Mouse (Mus musculus): Measurements from ENCODE around the gene Nudcd2.
"Not testable (repeated sequence)": the region's sequence is repeated elsewhere in the genome, so short reads cannot be mapped to it uniquely, and the experiment has no call there.

Nudcd2 gene

GRCm38 (mm10) chr11:40733339-40734174 is at the start of gene Nudcd2, which contains the start of gene Hmmr:
Nudcd2 (plus strand) TSS chr11:40733667.
Hmmr (minus strand) TSS chr11:40733422.
- DNase-seq (ENCODE audit: low spot score): peak; percentile 100

DNA sequence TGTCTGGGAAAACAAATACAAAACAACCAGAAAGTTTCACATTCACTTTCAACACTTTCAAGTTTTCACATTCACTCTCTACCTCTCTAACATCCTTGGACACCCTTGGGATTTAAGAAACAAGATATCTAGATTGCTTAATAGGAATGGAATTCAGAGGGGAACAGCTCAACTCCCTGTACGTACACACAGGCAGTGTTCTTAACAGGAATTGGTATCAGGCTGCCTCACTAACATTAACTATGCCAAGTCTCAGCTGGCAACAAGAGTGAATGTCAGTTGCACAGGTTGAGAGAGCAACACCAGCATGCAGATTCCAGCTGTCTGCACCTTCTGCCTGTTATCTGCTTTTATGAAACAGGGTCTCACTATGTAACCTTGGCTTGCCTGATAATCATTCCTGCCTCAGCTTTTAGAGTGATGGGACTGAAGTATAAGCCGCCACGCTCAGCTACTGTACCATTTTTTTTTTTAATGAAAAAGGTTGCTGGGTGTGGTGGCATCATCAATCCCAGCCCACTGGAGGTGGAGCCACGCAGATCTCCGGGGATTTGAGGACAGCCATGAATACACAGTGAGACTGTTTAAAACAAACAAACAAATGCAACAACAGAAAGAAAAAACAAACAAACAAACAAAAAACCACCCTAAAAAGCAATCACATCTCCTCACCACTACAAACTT is 42.9 kb upstream of the Nudcd2 start:
- peak; percentile 24 for DNase-seq (ENCODE audit: low spot score)

DNA sequence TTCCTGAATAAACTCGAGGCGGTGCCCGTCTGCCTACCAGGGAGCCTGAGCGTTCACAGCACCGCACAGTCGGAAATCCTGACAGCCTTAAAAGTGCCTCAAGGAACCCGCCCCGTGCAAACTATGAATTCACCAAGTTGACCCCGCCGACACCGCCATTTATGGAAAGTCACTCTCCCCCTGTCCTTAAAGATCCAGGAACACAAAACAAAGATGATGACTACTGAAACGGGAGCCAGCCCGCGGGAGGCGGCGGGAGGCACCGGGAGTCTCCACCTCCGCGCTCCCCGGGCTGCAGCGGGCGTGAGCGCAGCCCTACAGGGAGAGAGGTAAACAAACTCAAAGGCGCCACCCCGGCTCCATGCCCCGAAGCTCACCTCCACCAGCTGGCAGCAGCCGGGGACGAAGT is 41.4 kb upstream of the Nudcd2 start:
- no peak for DNase-seq (ENCODE audit: low spot score)

GRCm38 (mm10) chr11:40692511-40693365 is 40.7 kb upstream of the Nudcd2 start:
- peak; percentile 98 for DNase-seq (ENCODE audit: low spot score)

DNA sequence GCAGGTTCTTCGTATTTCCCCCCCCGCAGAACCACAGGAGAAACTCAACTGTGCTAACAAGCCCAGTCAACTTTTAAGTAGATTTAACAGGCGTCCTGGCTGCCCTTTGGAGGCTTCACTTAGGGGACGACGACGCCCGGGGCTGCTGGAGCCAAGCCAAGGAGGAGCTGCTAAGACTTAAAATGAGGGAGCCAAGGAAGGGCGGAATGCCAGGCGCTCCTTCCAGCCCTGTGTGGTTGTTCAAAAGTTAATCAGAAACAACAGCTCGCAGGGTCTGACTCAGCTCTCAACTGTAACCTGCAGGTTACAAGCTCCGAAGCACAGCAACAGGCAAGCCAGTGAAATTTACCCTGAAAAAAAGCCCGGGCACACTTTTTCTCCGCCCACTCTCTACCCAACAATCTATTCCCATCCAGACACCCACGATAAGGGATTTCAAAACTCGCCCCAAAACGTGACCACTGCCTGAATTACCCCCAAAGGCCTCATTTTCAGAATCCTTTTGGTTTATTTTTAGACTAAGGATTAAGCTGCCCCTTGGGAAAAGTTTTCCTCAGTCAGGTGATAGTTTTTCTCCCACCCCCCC is 40.0 kb upstream of the Nudcd2 start:
- peak; percentile 85 for DNase-seq (ENCODE audit: low spot score)

GRCm38 (mm10) chr11:40694311-40695087 is 39.0 kb upstream of the Nudcd2 start:
- DNase-seq (ENCODE audit: low spot score): peak; percentile 79

GRCm38 (mm10) chr11:40695103-40695502 is 38.4 kb upstream of the Nudcd2 start, which contains the start of gene Mat2b:
Mat2b (minus strand) TSS chr11:40695203.
- no peak for DNase-seq (ENCODE audit: low spot score)

- DNase-seq (ENCODE audit: low spot score): not testable (repeated sequence)
Measured at GRCm38 (mm10) chr11:40709899-40710298, 23.6 kb upstream of the Nudcd2 start.

DNA sequence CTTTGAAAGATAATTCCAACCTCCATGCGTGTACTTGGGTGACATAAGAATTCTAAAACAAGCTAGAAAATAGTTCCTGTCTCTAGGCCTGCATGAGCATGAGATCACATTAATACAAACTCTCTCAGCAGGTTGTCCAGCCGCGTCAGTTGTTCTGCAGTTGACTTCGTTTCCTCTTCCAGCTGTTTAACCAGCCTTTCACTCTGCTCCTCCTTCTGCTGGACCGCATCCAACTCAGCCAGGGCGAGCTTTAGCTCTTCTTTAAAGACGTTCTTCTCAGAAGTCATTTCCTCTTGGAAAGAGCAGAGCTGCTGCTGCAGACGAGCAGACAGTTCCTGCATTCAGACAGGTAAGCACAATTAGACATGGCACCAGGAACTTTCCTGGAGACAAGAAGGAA is 19.6 kb upstream of the Nudcd2 start:
- peak; percentile 45 for DNase-seq (ENCODE audit: low spot score)

- peak; percentile 21 for DNase-seq (ENCODE audit: low spot score)
Measured at GRCm38 (mm10) chr11:40715524-40715923, 17.9 kb upstream of the Nudcd2 start.

GRCm38 (mm10) chr11:40718324-40718723 is 15.1 kb upstream of the Nudcd2 start:
- DNase-seq (ENCODE audit: low spot score): no peak

DNA sequence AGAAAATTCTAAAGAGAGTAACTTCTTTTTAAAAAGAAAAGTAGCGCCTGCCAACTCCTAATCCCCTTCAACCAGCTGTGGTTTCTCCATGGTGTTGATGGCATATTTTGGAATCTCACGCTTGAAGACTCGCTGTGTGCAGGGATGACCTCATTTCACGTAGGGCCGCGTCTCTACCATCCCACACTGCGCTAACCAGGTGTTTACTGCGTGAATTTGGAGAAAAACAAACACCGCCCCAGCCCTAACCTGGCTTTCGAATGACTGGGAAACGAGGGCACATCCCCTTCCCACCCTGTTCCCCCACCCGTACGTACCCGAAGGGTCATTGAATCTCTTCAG is 499 bp upstream of the Nudcd2 start:
- peak; percentile 41 for DNase-seq (ENCODE audit: low spot score)

DNA sequence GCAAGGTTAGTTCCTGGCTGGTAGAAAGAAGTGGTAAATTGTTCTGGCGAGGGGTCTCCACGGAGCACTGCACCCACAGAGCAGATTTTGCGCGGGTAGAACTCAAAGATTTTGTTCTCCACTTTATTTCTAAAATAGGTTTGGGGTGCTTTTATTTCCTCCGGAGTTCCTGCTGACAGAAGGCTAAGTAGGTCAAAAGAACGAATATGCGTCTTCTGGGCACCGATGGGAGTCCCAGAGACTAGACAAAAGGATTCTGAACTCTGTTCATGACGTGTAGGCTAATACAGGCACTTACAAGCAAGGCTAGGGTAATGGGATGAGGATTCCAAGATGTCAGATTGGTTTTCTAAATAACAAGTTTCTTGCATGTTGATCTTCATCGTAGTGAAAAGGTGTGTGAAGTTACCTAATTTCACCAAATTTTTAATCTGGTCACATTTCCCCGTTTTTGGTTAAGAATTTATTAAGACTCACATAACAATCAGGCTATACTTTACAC is 835 bp downstream of the Nudcd2 start:
- peak; percentile 49 for DNase-seq (ENCODE audit: low spot score)

DNA sequence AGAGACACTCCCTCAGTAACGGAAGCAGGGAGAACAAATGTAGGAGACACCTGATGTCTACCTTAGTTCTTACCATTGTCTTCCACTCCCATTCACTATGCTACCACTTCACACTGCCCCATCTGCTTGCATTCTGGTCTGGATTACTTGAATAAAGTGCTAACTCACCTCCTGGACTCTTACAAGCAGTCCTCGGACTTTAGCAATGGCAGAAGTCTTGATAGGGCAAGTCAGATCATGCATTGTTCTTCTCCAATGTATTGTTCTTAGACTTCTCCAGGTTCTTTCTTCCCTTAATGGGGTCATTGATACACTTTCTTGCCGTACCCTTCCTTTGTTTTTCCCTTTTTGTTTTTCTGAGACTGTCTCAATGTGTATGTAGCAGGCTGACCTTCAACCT is 3.9 kb downstream of the Nudcd2 start:
- no peak for DNase-seq (ENCODE audit: low spot score)

- DNase-seq (ENCODE audit: low spot score): no peak
Measured at GRCm38 (mm10) chr11:40741605-40742262, 8.3 kb downstream of the Nudcd2 start.

DNA sequence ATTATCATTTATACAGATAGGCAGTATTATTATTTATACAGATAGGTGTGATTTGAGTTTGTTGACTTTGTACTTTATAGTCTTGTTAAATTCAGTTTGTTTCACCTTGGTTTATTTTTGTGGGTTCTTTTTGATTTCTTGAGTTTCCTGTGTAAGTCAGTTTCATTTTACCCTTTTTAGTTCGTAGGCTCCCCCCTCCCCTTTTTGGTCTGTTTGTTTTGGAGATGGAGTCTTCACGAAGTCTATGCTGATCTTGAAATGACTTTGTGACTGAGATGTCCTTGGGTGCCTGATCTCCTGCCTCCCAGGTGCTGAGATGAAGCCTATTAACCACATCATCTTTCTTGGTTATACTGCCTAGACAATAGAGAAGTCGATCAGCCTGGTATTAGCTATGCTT is 10.9 kb downstream of the Nudcd2 start:
- DNase-seq (ENCODE audit: low spot score): no peak

- no peak for DNase-seq (ENCODE audit: low spot score)
Measured at GRCm38 (mm10) chr11:40746361-40746760, 12.9 kb downstream of the Nudcd2 start.

- DNase-seq (ENCODE audit: low spot score): no peak
Measured at GRCm38 (mm10) chr11:40747716-40748115, 14.2 kb downstream of the Nudcd2 start.

GRCm38 (mm10) chr11:40753836-40754235 is 20.4 kb downstream of the Nudcd2 start:
- DNase-seq (ENCODE audit: low spot score): no peak

DNA sequence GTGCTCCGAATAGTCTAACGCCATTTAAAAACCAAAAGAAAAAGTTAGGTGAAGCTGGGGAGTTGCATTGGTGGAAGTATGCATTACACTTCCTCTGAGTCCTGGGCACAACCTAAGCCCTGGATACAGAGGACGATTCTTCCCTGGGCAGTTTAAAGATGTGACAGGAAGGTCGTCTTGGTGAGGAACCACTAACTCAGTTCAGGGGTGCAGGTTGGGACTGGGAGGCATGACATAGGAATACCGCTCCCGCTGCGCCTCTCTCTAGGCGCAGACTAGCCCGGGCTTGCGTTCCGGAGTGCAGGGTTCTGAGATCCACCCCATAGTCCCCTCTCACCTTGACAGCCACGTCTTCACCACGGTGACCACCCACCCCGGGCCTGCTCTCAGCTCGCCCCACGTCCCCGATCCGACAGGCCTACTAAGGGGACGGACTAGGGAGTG is 21.2 kb downstream of the Nudcd2 start:
- DNase-seq (ENCODE audit: low spot score): peak; percentile 39

Measured in MN1 (cell line).